Mouse (Mus musculus): Measurements from ENCODE around the gene Pxdn.

- TF ChIP-seq POLR2A (IDR thresholded peaks at IDR 0.05; ENCODE audit: insufficient read depth, low read depth, low read length) (no peak), CTCF (IDR thresholded peaks at IDR 0.05) (no peak)
Measured at GRCm38 (mm10) chr12:30024264-30024825, 86.9 kb downstream of the Pxdn start.

Measured in heart, adult 2 months (tissue).